Mouse (Mus musculus): Measurements from ENCODE around the gene Rbp4.

DNA sequence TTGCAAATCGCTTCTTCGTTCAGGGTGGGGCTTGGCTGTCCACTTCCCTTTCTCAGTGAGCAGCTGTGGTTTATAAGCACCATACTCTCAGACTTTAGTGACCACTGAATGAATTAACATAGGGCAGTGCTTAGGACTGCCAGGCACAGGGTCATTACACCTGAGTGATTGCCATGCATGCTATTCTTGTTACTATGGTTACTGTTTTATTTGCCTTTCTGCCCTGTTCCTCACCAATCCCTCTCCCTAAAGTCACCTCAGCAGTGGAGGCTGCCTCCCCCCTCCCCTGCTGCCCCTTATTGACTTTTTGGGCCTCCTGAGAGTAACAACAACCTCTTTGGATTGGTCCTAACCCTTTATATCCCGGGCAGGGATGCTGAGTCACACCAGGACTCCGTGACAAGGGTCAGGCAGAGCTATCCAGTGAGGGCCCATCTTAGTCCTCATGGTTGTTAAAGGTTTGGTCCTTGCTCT lies 33.5 kb downstream of the Rbp4 start:
- TF ChIP-seq POLR2A (IDR thresholded peaks at IDR 0.05; ENCODE audit: low read depth, low read length) (no peak), CTCF (IDR thresholded peaks at IDR 0.05; ENCODE audit: borderline replicate concordance, insufficient read depth, low read length) (no peak)
